Mouse (Mus musculus): ENCODE data around the gene Zfp454. TPM values are rescaled to one million over a fixed set of nuclear protein-coding genes. Genes with fewer than 3 reads are reported as not detected.

Gene Zfp454
- polyA plus RNA-seq, 1 experiment from 2014 or later: 17.4 TPM

DNA sequence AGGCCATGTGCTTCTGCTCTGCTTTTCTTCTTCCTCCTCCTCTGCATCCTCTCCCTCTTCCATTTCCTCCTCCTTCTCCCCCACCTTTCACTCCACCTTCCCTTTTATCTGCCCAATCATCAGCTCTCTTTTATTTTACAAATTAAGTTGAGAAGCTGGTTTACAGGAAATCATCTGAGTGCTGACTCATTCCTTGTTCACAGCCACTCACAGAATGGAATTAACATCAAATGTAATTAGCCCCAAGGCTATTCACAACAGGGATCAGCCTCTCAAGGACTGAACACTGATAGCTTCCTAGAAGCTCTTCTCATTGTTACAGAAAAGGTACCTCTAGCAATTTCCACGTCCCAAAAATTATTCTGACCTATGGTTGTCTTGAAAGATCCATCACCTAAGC, 9.9 kb upstream of the Zfp454 start:
- Histone ChIP-seq H3K9me3 (ENCODE audit: control insufficient read depth, low read length) (peaks cover 59% of the 10 kb centered on the region), H3K27me3 (replicated peaks; ENCODE audit: control insufficient read depth, insufficient read depth, low read length) (no peaks in the 10 kb centered on the region), H3K4me2 (ENCODE audit: low read length) (no peak overlapping the region), H3K4me1 (replicated peaks; ENCODE audit: control insufficient read depth, insufficient read depth, low read length) (no peaks in the 10 kb centered on the region), H3K27ac (ENCODE audit: low read length) (no peak overlapping the region), H3K9ac (replicated peaks; ENCODE audit: low read depth, low read length) (no peak overlapping the region), H3K4me3 (replicated peaks; ENCODE audit: low read length) (no peak overlapping the region), H3K36me3 (ENCODE audit: control insufficient read depth, insufficient read depth) (peaks cover 42% of the 10 kb centered on the region)
- 90% methylated on average over 1 of the region's 1 CpGs for WGBS
- no peak for ATAC-seq

GRCm38 (mm10) chr11:50892441-50892840, 5.0 kb upstream of the Zfp454 start:
- peaks cover 18% of the 10 kb centered on the region for H3K9me3 ChIP-seq (ENCODE audit: control insufficient read depth, low read length)
- 56% methylated on average over 2 of the region's 2 CpGs for WGBS
- H3K9ac ChIP-seq (replicated peaks; ENCODE audit: low read depth, low read length): no peak overlapping the region
- H3K4me1 ChIP-seq (replicated peaks; ENCODE audit: control insufficient read depth, insufficient read depth, low read length): no peaks in the 10 kb centered on the region
- no peak overlapping the region for H3K4me2 ChIP-seq (ENCODE audit: low read length)
- no peaks in the 10 kb centered on the region for H3K27me3 ChIP-seq (replicated peaks; ENCODE audit: control insufficient read depth, insufficient read depth, low read length)
- H3K27ac ChIP-seq (ENCODE audit: low read length): no peak overlapping the region
- ATAC-seq: no peak
- H3K4me3 ChIP-seq (replicated peaks; ENCODE audit: low read length): no peak overlapping the region
- H3K36me3 ChIP-seq (ENCODE audit: control insufficient read depth, insufficient read depth): no peaks in the 10 kb centered on the region

- Histone ChIP-seq H3K4me1 (replicated peaks; ENCODE audit: control insufficient read depth, insufficient read depth, low read length) (peaks cover 11% of the 10 kb centered on the region), H3K27me3 (replicated peaks; ENCODE audit: control insufficient read depth, insufficient read depth, low read length) (no peaks in the 10 kb centered on the region), H3K4me3 (replicated peaks; ENCODE audit: low read length) (peak overlapping the region; percentile 51), H3K9ac (replicated peaks; ENCODE audit: low read depth, low read length) (peak overlapping the region; percentile 55), H3K36me3 (ENCODE audit: control insufficient read depth, insufficient read depth) (peaks cover 3% of the 10 kb centered on the region; the same call in 1 of the 2 replicates), H3K27ac (ENCODE audit: low read length) (peak overlapping the region; percentile 75), H3K4me2 (ENCODE audit: low read length) (peak overlapping the region; percentile 80), H3K9me3 (ENCODE audit: control insufficient read depth, low read length) (no peaks in the 10 kb centered on the region)
- WGBS: 10% methylated on average over 10 of the region's 10 CpGs
- peak; percentile 24 for ATAC-seq
Measured at GRCm38 (mm10) chr11:50886933-50887293, 538 bp downstream of the Zfp454 start.

DNA sequence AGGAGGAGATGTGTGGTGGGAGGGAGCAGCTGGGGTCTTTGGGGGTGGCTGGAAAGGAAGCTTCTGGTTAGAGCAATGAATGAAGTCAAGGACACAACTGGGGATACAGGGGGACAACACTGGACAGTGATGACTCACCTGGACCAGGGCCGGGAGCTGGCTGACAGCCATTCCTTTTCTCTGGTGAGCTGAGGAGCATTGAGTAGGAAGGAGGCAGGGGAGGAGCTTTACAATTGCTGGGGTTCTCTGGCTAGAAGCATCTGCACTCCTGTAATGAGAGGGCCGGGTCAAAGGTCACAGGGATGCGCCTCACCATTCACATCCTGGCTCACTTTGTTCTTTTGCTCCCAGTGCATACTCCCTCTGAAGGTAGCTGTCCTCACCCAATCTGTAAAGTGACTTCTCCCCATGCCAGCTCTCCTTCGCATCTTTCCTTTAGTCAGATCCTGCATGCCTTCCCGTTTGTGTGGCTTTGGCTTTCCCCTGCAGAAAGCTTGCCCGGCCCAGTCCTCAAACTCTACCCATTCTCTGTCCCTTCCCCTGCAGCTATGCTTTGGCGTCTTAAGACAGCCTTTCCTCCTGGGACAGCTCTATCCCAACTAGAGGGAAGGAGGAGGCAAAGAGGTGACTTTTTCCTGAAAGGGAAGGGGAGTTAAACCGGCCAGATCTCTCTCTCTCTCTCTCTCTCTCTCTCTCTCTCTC, 1.1 kb downstream of the Zfp454 start:
- peak overlapping the region; percentile 80 for H3K4me2 ChIP-seq (ENCODE audit: low read length)
- peaks cover 11% of the 10 kb centered on the region for H3K4me1 ChIP-seq (replicated peaks; ENCODE audit: control insufficient read depth, insufficient read depth, low read length)
- peak overlapping the region; percentile 51 for H3K4me3 ChIP-seq (replicated peaks; ENCODE audit: low read length)
- 49% methylated on average over 7 of the region's 8 CpGs for WGBS
- H3K36me3 ChIP-seq (ENCODE audit: control insufficient read depth, insufficient read depth): peaks cover 3% of the 10 kb centered on the region; the same call in 1 of the 2 replicates
- H3K27ac ChIP-seq (ENCODE audit: low read length): no peak overlapping the region
- H3K9me3 ChIP-seq (ENCODE audit: control insufficient read depth, low read length): no peaks in the 10 kb centered on the region
- no peaks in the 10 kb centered on the region for H3K27me3 ChIP-seq (replicated peaks; ENCODE audit: control insufficient read depth, insufficient read depth, low read length)
- H3K9ac ChIP-seq (replicated peaks; ENCODE audit: low read depth, low read length): peak overlapping the region; percentile 55
- ATAC-seq: no peak

GRCm38 (mm10) chr11:50883756-50884155, 3.7 kb downstream of the Zfp454 start:
- Histone ChIP-seq H3K9ac (replicated peaks; ENCODE audit: low read depth, low read length) (no peak overlapping the region), H3K4me3 (replicated peaks; ENCODE audit: low read length) (no peak overlapping the region), H3K27me3 (replicated peaks; ENCODE audit: control insufficient read depth, insufficient read depth, low read length) (no peaks in the 10 kb centered on the region), H3K9me3 (ENCODE audit: control insufficient read depth, low read length) (no peaks in the 10 kb centered on the region), H3K27ac (ENCODE audit: low read length) (no peak overlapping the region), H3K36me3 (ENCODE audit: control insufficient read depth, insufficient read depth) (peaks cover 16% of the 10 kb centered on the region), H3K4me2 (ENCODE audit: low read length) (no peak overlapping the region), H3K4me1 (replicated peaks; ENCODE audit: control insufficient read depth, insufficient read depth, low read length) (peaks cover 11% of the 10 kb centered on the region)
- WGBS: 83% methylated on average over 3 of the region's 3 CpGs
- no peak for ATAC-seq

- Histone ChIP-seq H3K27me3 (replicated peaks; ENCODE audit: control insufficient read depth, insufficient read depth, low read length) (no peaks in the 10 kb centered on the region), H3K9ac (replicated peaks; ENCODE audit: low read depth, low read length) (no peak overlapping the region), H3K36me3 (ENCODE audit: control insufficient read depth, insufficient read depth) (peaks cover 47% of the 10 kb centered on the region), H3K27ac (ENCODE audit: low read length) (no peak overlapping the region), H3K4me1 (replicated peaks; ENCODE audit: control insufficient read depth, insufficient read depth, low read length) (no peaks in the 10 kb centered on the region), H3K4me2 (ENCODE audit: low read length) (no peak overlapping the region), H3K4me3 (replicated peaks; ENCODE audit: low read length) (no peak overlapping the region), H3K9me3 (ENCODE audit: control insufficient read depth, low read length) (peaks cover 9% of the 10 kb centered on the region)
- no peak for ATAC-seq
- 96% methylated on average over 3 of the region's 3 CpGs for WGBS
Measured at GRCm38 (mm10) chr11:50878641-50879040, 8.8 kb downstream of the Zfp454 start.

DNA sequence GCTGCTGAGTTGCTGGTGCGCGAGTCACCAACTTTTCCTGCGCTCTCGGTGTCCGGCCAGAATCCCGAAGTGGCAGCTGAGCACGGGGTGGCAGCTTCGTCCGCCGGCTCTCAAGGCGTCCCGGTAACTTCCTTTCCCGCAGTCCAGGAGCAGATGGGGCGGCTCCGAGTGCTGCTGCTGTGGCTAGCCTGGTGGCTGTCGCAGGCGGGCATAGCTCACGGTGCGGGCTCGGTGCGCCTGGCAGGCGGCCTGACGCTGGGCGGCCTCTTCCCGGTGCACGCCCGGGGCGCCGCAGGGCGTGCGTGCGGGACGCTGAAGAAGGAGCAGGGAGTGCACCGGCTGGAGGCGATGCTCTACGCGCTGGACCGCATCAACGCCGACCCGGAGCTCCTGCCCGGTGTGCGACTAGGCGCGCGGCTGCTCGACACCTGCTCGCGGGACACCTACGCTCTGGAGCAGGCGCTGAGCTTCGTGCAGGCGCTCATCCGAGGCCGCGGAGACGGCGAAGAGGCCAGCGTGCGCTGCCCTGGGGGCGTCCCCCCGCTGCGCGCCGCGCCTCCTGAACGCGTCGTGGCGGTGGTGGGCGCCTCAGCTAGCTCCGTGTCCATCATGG, 36.4 kb downstream of the Zfp454 start:
- ATAC-seq: peak; percentile 43; the same call in 1 of the 2 replicates
- H3K9me3 ChIP-seq (ENCODE audit: control insufficient read depth, low read length): 0 out of 2 replicates have a peak, but pooled peaks cover 5% of the 10 kb centered on the region
- H3K4me2 ChIP-seq (ENCODE audit: low read length): peak overlapping the region; percentile 85
- H3K4me1 ChIP-seq (replicated peaks; ENCODE audit: control insufficient read depth, insufficient read depth, low read length): peaks cover 13% of the 10 kb centered on the region
- peak overlapping the region; percentile 51 for H3K9ac ChIP-seq (replicated peaks; ENCODE audit: low read depth, low read length)
- H3K36me3 ChIP-seq (ENCODE audit: control insufficient read depth, insufficient read depth): no peaks in the 10 kb centered on the region
- H3K27me3 ChIP-seq (replicated peaks; ENCODE audit: control insufficient read depth, insufficient read depth, low read length): peaks cover 49% of the 10 kb centered on the region
- WGBS: under 1% methylated on average over 61 of the region's 72 CpGs
- H3K4me3 ChIP-seq (replicated peaks; ENCODE audit: low read length): peak overlapping the region; percentile 46
- no peak overlapping the region for H3K27ac ChIP-seq (ENCODE audit: low read length)

DNA sequence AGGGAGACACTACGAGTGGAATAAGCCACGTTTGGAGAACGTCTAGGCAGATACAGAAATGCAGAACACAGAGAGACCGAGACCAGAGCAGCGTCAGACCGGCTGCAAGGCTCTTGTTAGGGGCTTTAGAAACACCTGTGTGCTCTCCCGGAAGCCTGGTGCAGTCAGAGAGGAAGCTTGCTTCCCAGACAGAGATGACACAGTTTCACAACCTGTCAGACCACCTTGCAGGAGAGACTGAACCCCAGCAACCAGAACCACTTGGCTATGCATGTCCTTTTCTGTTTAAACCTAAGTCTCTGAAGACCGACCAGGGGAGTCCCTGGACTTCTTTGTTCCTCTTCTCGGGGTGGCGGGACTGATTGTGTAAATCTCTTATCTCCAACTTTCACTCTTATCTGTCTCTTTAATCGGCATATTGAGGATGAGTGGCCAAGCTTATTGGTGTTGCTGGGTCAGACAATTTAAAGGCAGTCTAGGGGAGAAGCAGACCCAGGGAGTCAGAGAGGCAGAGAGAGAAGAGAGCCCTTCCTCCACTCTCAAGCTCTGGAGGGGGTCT, 37.2 kb downstream of the Zfp454 start, which contains the start of gene Grm6:
TSS of gene Grm6 (plus strand) at position 509 of the 559 bp plus-strand sequence.
- 2% methylated on average over 11 of the region's 11 CpGs for WGBS

DNA sequence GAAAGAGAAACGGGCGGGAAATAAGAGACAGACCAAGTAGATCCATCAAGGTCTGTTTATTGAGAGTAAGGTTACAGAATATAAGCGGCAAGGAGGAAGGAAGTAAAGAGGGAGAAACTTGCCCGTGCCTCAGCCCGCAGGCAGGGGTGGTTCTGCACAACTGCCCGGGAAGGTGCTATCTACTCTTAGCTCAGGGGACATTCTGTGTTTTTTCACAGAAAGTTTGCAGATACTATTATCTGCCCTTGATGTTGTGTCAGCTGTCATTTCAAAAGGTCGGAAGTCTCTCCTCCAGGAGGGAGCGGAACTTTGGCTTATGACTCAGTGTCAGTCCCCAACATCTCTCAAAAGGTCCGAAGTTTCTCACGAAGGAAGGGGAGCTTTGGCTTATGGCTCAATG, 38.1 kb downstream of the Zfp454 start:
- no peak overlapping the region for H3K4me3 ChIP-seq (replicated peaks; ENCODE audit: low read length)
- H3K36me3 ChIP-seq (ENCODE audit: control insufficient read depth, insufficient read depth): no peaks in the 10 kb centered on the region
- no peak overlapping the region for H3K4me2 ChIP-seq (ENCODE audit: low read length)
- ATAC-seq: no peak
- H3K27me3 ChIP-seq (replicated peaks; ENCODE audit: control insufficient read depth, insufficient read depth, low read length): peaks cover 49% of the 10 kb centered on the region
- 11% methylated on average over 10 of the region's 10 CpGs for WGBS
- 0 out of 2 replicates have a peak, but pooled peaks cover 5% of the 10 kb centered on the region for H3K9me3 ChIP-seq (ENCODE audit: control insufficient read depth, low read length)
- peaks cover 13% of the 10 kb centered on the region for H3K4me1 ChIP-seq (replicated peaks; ENCODE audit: control insufficient read depth, insufficient read depth, low read length)
- no peak overlapping the region for H3K9ac ChIP-seq (replicated peaks; ENCODE audit: low read depth, low read length)
- no peak overlapping the region for H3K27ac ChIP-seq (ENCODE audit: low read length)

More for the DNA sequence above, 37.2 kb downstream of the Zfp454 start, which contains the start of gene Grm6:
- H3K27ac ChIP-seq (ENCODE audit: low read length): no peak within 1 kb of the TSS
- peak within 1 kb of the TSS; percentile 46 for H3K4me3 ChIP-seq (replicated peaks; ENCODE audit: low read length)
- H3K36me3 ChIP-seq (ENCODE audit: control insufficient read depth, insufficient read depth): no peaks in the 10 kb centered on the region
- H3K27me3 ChIP-seq (replicated peaks; ENCODE audit: control insufficient read depth, insufficient read depth, low read length): peaks cover 49% of the 10 kb centered on the region
- peak within 1 kb of the TSS; percentile 85 for H3K4me2 ChIP-seq (ENCODE audit: low read length)
- peaks cover 13% of the 10 kb centered on the region for H3K4me1 ChIP-seq (replicated peaks; ENCODE audit: control insufficient read depth, insufficient read depth, low read length)
- no peak for ATAC-seq
- H3K9ac ChIP-seq (replicated peaks; ENCODE audit: low read depth, low read length): peak within 1 kb of the TSS; percentile 51
- 0 out of 2 replicates have a peak, but pooled peaks cover 5% of the 10 kb centered on the region for H3K9me3 ChIP-seq (ENCODE audit: control insufficient read depth, low read length)

Measured in forebrain, embryonic 16.5 days (tissue).